In the genomic region with DNA sequence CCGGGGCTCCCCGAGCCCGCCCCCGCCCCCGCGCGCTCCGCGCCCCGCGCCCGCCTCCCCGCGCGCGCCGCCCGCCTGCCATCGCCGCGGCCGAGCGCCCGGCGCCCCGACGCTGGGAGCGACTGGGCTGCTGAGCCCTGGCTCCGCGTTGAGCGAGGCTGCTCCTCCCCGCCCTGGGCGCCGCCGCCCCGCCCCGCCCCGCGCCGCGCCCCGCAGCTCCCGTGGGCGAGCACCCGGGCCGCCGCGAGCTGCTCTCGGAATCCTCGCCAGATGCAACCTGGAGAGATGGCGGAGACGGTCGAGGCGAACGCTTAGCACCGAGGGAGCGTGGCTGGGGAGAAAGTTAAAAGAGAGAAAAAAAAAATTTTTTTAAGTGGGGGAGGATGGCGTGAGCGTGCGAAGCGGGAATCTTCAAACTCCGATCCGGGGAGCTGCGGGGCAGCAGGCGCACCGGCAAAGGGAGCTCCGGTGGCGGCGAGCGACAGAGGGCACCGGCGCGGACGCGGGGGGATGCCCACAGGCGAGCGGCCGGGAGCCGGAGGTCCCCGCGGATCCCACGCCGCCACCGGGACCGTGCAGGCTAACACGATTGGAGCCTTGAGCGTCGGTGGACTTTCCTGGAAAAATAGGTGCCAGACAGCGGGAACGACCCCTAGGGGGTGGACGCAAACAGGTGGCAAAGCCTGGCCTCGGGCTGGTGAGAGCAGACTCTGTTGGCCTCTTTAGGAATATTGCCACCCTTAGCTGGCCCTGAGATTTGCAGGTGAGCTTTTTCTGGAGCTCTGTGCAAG, we compare ENCODE assay signal across 9 mouse cellular contexts. TPM values are rescaled to one million over a fixed set of nuclear protein-coding genes. Genes with fewer than 3 reads are reported as not detected.
DNase-seq lines count a peak whose midpoint lies in the region; ATAC-seq and TF ChIP-seq lines count a peak whose summit lies in the region.
"Had no signal": no experiment of that assay in that cellular context is flagged by ENCODE, and none has a peak within 500 bp of the region (broad histone marks: within the 10 kb centered on the region; RNA-seq: fewer than 3 reads in every experiment).

A gene (minus strand): TSS at position 120 of the 791 bp plus-strand sequence.

- 0 out of 2 replicates have a peak, but pooled peaks cover 3% of the 10 kb centered on the region for H3K9me3 ChIP-seq in forebrain, embryonic 12.5 days
- H3K9me3 ChIP-seq in hindbrain, embryonic 16.5 days (ENCODE audit: control insufficient read depth, low read length), result 0 out of 2 replicates have a peak, but pooled peaks cover 2% of the 10 kb centered on the region
- no peaks in the 10 kb centered on the region for H3K9me3 ChIP-seq in limb, embryonic 10.5 days (replicated peaks)
- no peaks in the 10 kb centered on the region for H3K9me3 ChIP-seq in midbrain, embryonic 11.5 days (ENCODE audit: control insufficient read depth, low read length)

- intact Hi-C loops in heart, adult 2 months (cut with DNase I), result loop anchor here (5.0 kb wide), 1 partner anchor 142 kb away; no protein-coding TSS in a partner anchor

- H3K36me3 ChIP-seq in heart, adult 2 months (ENCODE audit: control insufficient read depth, insufficient read depth, low read length), result no peaks in the 10 kb centered on the region
- no peaks in the 10 kb centered on the region for H3K36me3 ChIP-seq in forebrain, embryonic 12.5 days (replicated peaks)
- H3K36me3 ChIP-seq in hindbrain, embryonic 16.5 days (ENCODE audit: control insufficient read depth, insufficient read depth, low read length), result no peaks in the 10 kb centered on the region
- H3K36me3 ChIP-seq in limb, embryonic 10.5 days, result 0 out of 2 replicates have a peak, but pooled peaks cover 3% of the 10 kb centered on the region
- H3K36me3 ChIP-seq in midbrain, embryonic 11.5 days (ENCODE audit: control insufficient read depth, insufficient read depth, low read length), result no peaks in the 10 kb centered on the region
- no peaks in the 10 kb centered on the region for H3K36me3 ChIP-seq in splenic B cell, adult 2 months (ENCODE audit: control insufficient read depth, insufficient read depth, low read length, poor library complexity, severe bottlenecking)

- peak; percentile 83 for ATAC-seq in forebrain, embryonic 12.5 days (ENCODE audit: low FRiP score)
- ATAC-seq in hindbrain, embryonic 16.5 days, result peak; percentile 86
- peak; percentile 88 for ATAC-seq in midbrain, embryonic 11.5 days (ENCODE audit: low FRiP score)

- H3K4me2 ChIP-seq in forebrain, embryonic 12.5 days, result peak within 1 kb of the TSS; percentile 88
- H3K4me2 ChIP-seq in hindbrain, embryonic 16.5 days (ENCODE audit: low read length), result peak within 1 kb of the TSS; percentile 96
- peak within 1 kb of the TSS; percentile 91 for H3K4me2 ChIP-seq in midbrain, embryonic 11.5 days

- TF ChIP-seq CTCF in heart, adult 2 months (IDR thresholded peaks at IDR 0.05), result no peak

- no peak for TF ChIP-seq POLR2A in heart, adult 2 months (IDR thresholded peaks at IDR 0.05; ENCODE audit: insufficient read depth, low read depth, low read length)

- peaks cover 5% of the 10 kb centered on the region for H3K27me3 ChIP-seq in heart, adult 2 months (ENCODE audit: control insufficient read depth, insufficient read depth, low read length)
- H3K27me3 ChIP-seq in forebrain, embryonic 12.5 days, result no peaks in the 10 kb centered on the region
- no peaks in the 10 kb centered on the region for H3K27me3 ChIP-seq in hindbrain, embryonic 16.5 days (replicated peaks; ENCODE audit: control insufficient read depth, insufficient read depth, low read length)
- H3K27me3 ChIP-seq in limb, embryonic 10.5 days (ENCODE audit: low read depth, poor library complexity, severe bottlenecking), result no peaks in the 10 kb centered on the region
- no peaks in the 10 kb centered on the region for H3K27me3 ChIP-seq in midbrain, embryonic 11.5 days (ENCODE audit: control insufficient read depth, insufficient read depth, low read length)
- H3K27me3 ChIP-seq in splenic B cell, adult 2 months (ENCODE audit: control insufficient read depth, insufficient read depth, low read length, poor library complexity, severe bottlenecking), result no peaks in the 10 kb centered on the region

- peak within 1 kb of the TSS; percentile 14 for H3K9ac ChIP-seq in heart, adult 2 months (ENCODE audit: low read depth, low read length)
- peak within 1 kb of the TSS; percentile 85 for H3K9ac ChIP-seq in forebrain, embryonic 12.5 days
- peak within 1 kb of the TSS; percentile 88 for H3K9ac ChIP-seq in hindbrain, embryonic 16.5 days (ENCODE audit: low read depth, low read length)
- peak within 1 kb of the TSS; percentile 88 for H3K9ac ChIP-seq in midbrain, embryonic 11.5 days (ENCODE audit: low read length)

- 1% methylated on average over 67 of the region's 92 CpGs for WGBS in heart, adult 2 months
- under 1% methylated on average over 73 of the region's 92 CpGs for WGBS in forebrain, embryonic 12.5 days
- under 1% methylated on average over 56 of the region's 92 CpGs for WGBS in hindbrain, embryonic 16.5 days
- 4% methylated on average over 92 of the region's 92 CpGs for WGBS in limb, embryonic 10.5 days
- under 1% methylated on average over 62 of the region's 92 CpGs for WGBS in midbrain, embryonic 11.5 days

- no peaks in the 10 kb centered on the region for H3K79me2 ChIP-seq in heart, adult 2 months (replicated peaks; ENCODE audit: control insufficient read depth, insufficient read depth, low read length)

- no peak for TF ChIP-seq EP300 in heart, adult 2 months (IDR thresholded peaks at IDR 0.05; ENCODE audit: insufficient read depth, low read depth, low read length)

- DNase-seq in heart, adult 2 months, result peak; percentile 28 to 49
- DNase-seq in heart, adult 11 months, result no peak
- peak; percentile 80 for DNase-seq in brain, adult 2 months (ENCODE audit: low read depth, low spot score)
- DNase-seq in limb, embryonic 10.5 days (ENCODE audit: low spot score), result peak; percentile 72
- DNase-seq in midbrain, embryonic 11.5 days (ENCODE audit: low spot score, missing footprints), result peak; percentile 96
- DNase-seq in splenic B cell, adult 2 months (ENCODE audit: low read depth, low spot score), result peak; percentile 49

- H3K4me1 ChIP-seq in heart, adult 2 months (ENCODE audit: control insufficient read depth, insufficient read depth, low read length), result no peaks in the 10 kb centered on the region
- peaks cover 29% of the 10 kb centered on the region for H3K4me1 ChIP-seq in forebrain, embryonic 12.5 days
- H3K4me1 ChIP-seq in hindbrain, embryonic 16.5 days (ENCODE audit: control insufficient read depth, insufficient read depth, low read depth, low read length), result peaks cover 15% of the 10 kb centered on the region
- H3K4me1 ChIP-seq in limb, embryonic 10.5 days, result peaks cover 34% of the 10 kb centered on the region
- peaks cover 7% of the 10 kb centered on the region for H3K4me1 ChIP-seq in midbrain, embryonic 11.5 days (ENCODE audit: control insufficient read depth, insufficient read depth, low read length)

- no peak within 1 kb of the TSS for H3K27ac ChIP-seq in heart, adult 2 months
- peak within 1 kb of the TSS; percentile 85 for H3K27ac ChIP-seq in forebrain, embryonic 12.5 days
- H3K27ac ChIP-seq in hindbrain, embryonic 16.5 days (ENCODE audit: low read depth, low read length), result peak within 1 kb of the TSS; percentile 91
- H3K27ac ChIP-seq in limb, embryonic 10.5 days, result peak within 1 kb of the TSS; percentile 92
- H3K27ac ChIP-seq in midbrain, embryonic 11.5 days (ENCODE audit: low read depth, low read length), result peak within 1 kb of the TSS; percentile 48

- peak within 1 kb of the TSS; percentile 52 for H3K4me3 ChIP-seq in heart, adult 2 months
- peak within 1 kb of the TSS; percentile 59 for H3K4me3 ChIP-seq in forebrain, embryonic 12.5 days (replicated peaks)
- peak within 1 kb of the TSS; percentile 82 for H3K4me3 ChIP-seq in hindbrain, embryonic 16.5 days (ENCODE audit: low read length)
- H3K4me3 ChIP-seq in limb, embryonic 10.5 days, result peak within 1 kb of the TSS; percentile 74
- H3K4me3 ChIP-seq in midbrain, embryonic 11.5 days (ENCODE audit: low read depth, low read length), result peak within 1 kb of the TSS; percentile 66

RNA-seq across cellular contexts. Expression of the gene that starts here (rescaled TPM):
- total RNA-seq in heart, adult 2 months (2021), result under 1 TPM; 0.18 to 0.41 TPM
- polyA plus RNA-seq in heart, adult 2 months (2012; rRNA removed), result 0.82 and 1.4 TPM in 2 replicates
- polyA plus RNA-seq in forebrain, embryonic 12.5 days (2016; fragmentation: Nextera tagmentation; extraction: Ambion mirVana), result 9.3 and 10.9 TPM in 2 replicates
- polyA plus RNA-seq in hindbrain, embryonic 16.5 days (2015; fragmentation: Nextera tagmentation; extraction: Ambion mirVana), result 28.3 and 30.9 TPM in 2 replicates
- 8.5 and 13.4 TPM in 2 replicates for polyA plus RNA-seq in limb, embryonic 10.5 days (2016; fragmentation: Nextera tagmentation; extraction: Ambion mirVana)
- polyA plus RNA-seq in midbrain, embryonic 11.5 days (2014; fragmentation: Nextera tagmentation; extraction: Ambion mirVana), result 9.5 and 11.2 TPM in 2 replicates
- total RNA-seq: MEL had no signal

Comparison
In these comparisons a context has a peak if more than half of its experiments do, and no peak if none do; other contexts are left out.
1. H3K9ac ChIP-seq: peak in every context shown above with its lines; median percentile 88 in hindbrain, embryonic 16.5 days; 88 in midbrain, embryonic 11.5 days; 85 in forebrain, embryonic 12.5 days; 14 in heart, adult 2 months.